Mouse (Mus musculus): Measurements from ENCODE around the gene Olfr1170. TPM values are rescaled to one million over a fixed set of nuclear protein-coding genes. Genes with fewer than 3 reads are reported as not detected.

Olfr1170 gene
- polyA plus RNA-seq (2016; fragmentation: Nextera tagmentation; extraction: Ambion mirVana): not detected in 2 replicates

DNA sequence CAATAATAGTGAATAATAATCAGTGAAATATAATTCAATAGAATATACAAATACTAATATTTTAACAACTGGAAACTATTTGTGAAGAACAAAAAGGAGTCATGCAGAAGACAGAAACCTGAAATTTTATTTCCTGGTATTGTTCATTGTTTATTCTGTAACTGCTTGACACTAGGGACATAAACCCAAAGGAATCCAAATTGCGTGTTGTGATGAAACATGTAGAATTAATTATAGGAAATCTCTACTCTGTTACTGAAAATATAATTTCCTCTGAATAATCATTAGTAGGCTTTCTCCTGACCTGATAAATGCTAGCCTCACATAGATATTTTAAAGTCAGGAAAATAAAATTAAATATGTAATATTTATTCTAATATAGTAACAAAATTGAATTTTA lies at the start of gene Olfr1170:
Olfr1170 (minus strand) TSS at position 101 of the 400 bp plus-strand sequence.
- Histone ChIP-seq H3K4me3 (no peak within 1 kb of the TSS), H3K36me3 (no peaks in the 10 kb centered on the region), H3K4me2 (no peak within 1 kb of the TSS), H3K4me1 (replicated peaks) (no peaks in the 10 kb centered on the region), H3K27ac (ENCODE audit: poor library complexity, severe bottlenecking) (no peak within 1 kb of the TSS), H3K27me3 (replicated peaks) (no peaks in the 10 kb centered on the region), H3K9me3 (replicated peaks) (no peaks in the 10 kb centered on the region), H3K9ac (no peak within 1 kb of the TSS)
- ATAC-seq (ENCODE audit: insufficient number of reproducible peaks, low FRiP score): no peak
- 78% methylated on average over 1 of the region's 1 CpGs for WGBS

DNA sequence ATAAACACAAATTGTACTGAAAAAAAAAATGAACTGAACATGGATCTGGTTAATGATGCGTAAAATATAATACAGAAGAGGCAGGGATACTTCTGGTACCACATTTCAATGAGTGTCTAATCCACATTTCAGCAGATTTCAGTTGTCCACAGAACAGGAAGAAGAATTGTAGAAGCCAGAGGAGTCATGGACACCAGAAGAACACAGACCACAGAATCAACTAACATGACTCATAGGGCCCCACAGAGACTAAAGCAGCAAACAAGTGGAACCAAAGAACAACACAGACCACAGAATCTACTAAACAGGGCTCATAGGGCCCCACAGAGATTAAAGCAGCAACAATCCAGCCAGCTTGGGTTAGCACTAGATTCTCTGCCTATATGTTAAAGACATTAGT lies 7.3 kb downstream of the Olfr1170 start:
- H3K9ac ChIP-seq: no peak overlapping the region
- no peak overlapping the region for H3K4me3 ChIP-seq
- no peaks in the 10 kb centered on the region for H3K4me1 ChIP-seq (replicated peaks)
- no peak overlapping the region for H3K4me2 ChIP-seq
- ATAC-seq (ENCODE audit: insufficient number of reproducible peaks, low FRiP score): no peak
- no peaks in the 10 kb centered on the region for H3K27me3 ChIP-seq (replicated peaks)
- no peak overlapping the region for H3K27ac ChIP-seq (ENCODE audit: poor library complexity, severe bottlenecking)
- H3K36me3 ChIP-seq: no peaks in the 10 kb centered on the region
- H3K9me3 ChIP-seq (replicated peaks): no peaks in the 10 kb centered on the region
- 81% methylated on average over 1 of the region's 1 CpGs for WGBS

DNA sequence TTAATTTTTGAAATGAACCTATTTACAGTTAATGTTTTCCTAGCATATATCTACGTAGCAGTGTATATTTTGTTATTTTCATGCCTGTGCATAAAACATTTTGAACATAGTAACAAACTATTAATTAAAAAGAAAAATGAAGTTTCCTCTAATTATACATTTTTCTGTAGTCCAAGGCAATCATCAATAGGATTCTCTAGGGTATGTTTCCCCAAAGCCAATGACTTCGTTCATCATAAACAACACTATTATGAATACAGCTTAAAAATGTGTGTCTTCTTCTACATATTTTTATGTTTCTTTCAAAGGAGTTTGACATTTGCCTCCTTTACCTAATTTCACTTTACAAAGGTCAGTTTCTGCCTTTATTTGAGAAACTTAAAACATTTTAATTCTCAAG lies 46.6 kb downstream of the Olfr1170 start, which contains the start of gene Olfr1168:
Olfr1168 (plus strand) TSS at position 301 of the 400 bp plus-strand sequence.
- Histone ChIP-seq H3K27me3 (replicated peaks) (no peaks in the 10 kb centered on the region), H3K4me1 (replicated peaks) (no peaks in the 10 kb centered on the region), H3K27ac (ENCODE audit: poor library complexity, severe bottlenecking) (no peak within 1 kb of the TSS), H3K4me2 (no peak within 1 kb of the TSS), H3K36me3 (no peaks in the 10 kb centered on the region), H3K4me3 (no peak within 1 kb of the TSS), H3K9ac (no peak within 1 kb of the TSS), H3K9me3 (replicated peaks) (no peaks in the 10 kb centered on the region)
- ATAC-seq (ENCODE audit: insufficient number of reproducible peaks, low FRiP score): no peak
- WGBS: 73% methylated on average over 2 of the region's 2 CpGs

Other genes starting within 250 kb of the Olfr1170 start
- not detected in 2 replicates for gene Olfr1158, start 238.2 kb downstream of the Olfr1170 start, polyA plus RNA-seq (2016; fragmentation: Nextera tagmentation; extraction: Ambion mirVana)
- not detected in 2 replicates for gene Olfr1160, start 220.1 kb downstream of the Olfr1170 start, polyA plus RNA-seq (2016; fragmentation: Nextera tagmentation; extraction: Ambion mirVana)
- gene Olfr1161, start 205.6 kb downstream of the Olfr1170 start, polyA plus RNA-seq (2016; fragmentation: Nextera tagmentation; extraction: Ambion mirVana): not detected in 2 replicates
- gene Olfr73, start 190.6 kb downstream of the Olfr1170 start, polyA plus RNA-seq (2016; fragmentation: Nextera tagmentation; extraction: Ambion mirVana): not detected in 2 replicates
- not detected in 2 replicates for gene Olfr1162, start 177.2 kb downstream of the Olfr1170 start, polyA plus RNA-seq (2016; fragmentation: Nextera tagmentation; extraction: Ambion mirVana)
- not detected in 2 replicates for gene Olfr1163, start 156.5 kb downstream of the Olfr1170 start, polyA plus RNA-seq (2016; fragmentation: Nextera tagmentation; extraction: Ambion mirVana)
- gene Olfr1164, start 134.4 kb downstream of the Olfr1170 start, polyA plus RNA-seq (2016; fragmentation: Nextera tagmentation; extraction: Ambion mirVana): not detected in 2 replicates
- gene Olfr1166, start 100.1 kb downstream of the Olfr1170 start, polyA plus RNA-seq (2016; fragmentation: Nextera tagmentation; extraction: Ambion mirVana): not detected in 2 replicates
- not detected in 2 replicates for gene Olfr1167, start 73.1 kb downstream of the Olfr1170 start, polyA plus RNA-seq (2016; fragmentation: Nextera tagmentation; extraction: Ambion mirVana)
- gene Olfr1168, start 46.5 kb downstream of the Olfr1170 start, polyA plus RNA-seq (2016; fragmentation: Nextera tagmentation; extraction: Ambion mirVana): not detected in 2 replicates
- gene Olfr1173, start 51.5 kb upstream of the Olfr1170 start, polyA plus RNA-seq (2016; fragmentation: Nextera tagmentation; extraction: Ambion mirVana): not detected in 2 replicates
- gene Olfr1174-ps, start 86.8 kb upstream of the Olfr1170 start, polyA plus RNA-seq (2016; fragmentation: Nextera tagmentation; extraction: Ambion mirVana): not detected in 2 replicates
- gene Olfr1175-ps, start 98.9 kb upstream of the Olfr1170 start, polyA plus RNA-seq (2016; fragmentation: Nextera tagmentation; extraction: Ambion mirVana): not detected in 2 replicates
- gene Olfr1176, start 108.4 kb upstream of the Olfr1170 start, polyA plus RNA-seq (2016; fragmentation: Nextera tagmentation; extraction: Ambion mirVana): not detected in 2 replicates
- gene Olfr1177-ps, start 118.2 kb upstream of the Olfr1170 start, polyA plus RNA-seq (2016; fragmentation: Nextera tagmentation; extraction: Ambion mirVana): not detected in 2 replicates
- gene Olfr1178, start 158.7 kb upstream of the Olfr1170 start, polyA plus RNA-seq (2016; fragmentation: Nextera tagmentation; extraction: Ambion mirVana): not detected in 2 replicates
- not detected in 2 replicates for gene Olfr1179, start 178.1 kb upstream of the Olfr1170 start, polyA plus RNA-seq (2016; fragmentation: Nextera tagmentation; extraction: Ambion mirVana)
- gene Olfr1180, start 190.8 kb upstream of the Olfr1170 start, polyA plus RNA-seq (2016; fragmentation: Nextera tagmentation; extraction: Ambion mirVana): not detected in 2 replicates
- gene Olfr1181, start 197.8 kb upstream of the Olfr1170 start, polyA plus RNA-seq (2016; fragmentation: Nextera tagmentation; extraction: Ambion mirVana): not detected in 2 replicates
- gene Gm13757, start 220.8 kb upstream of the Olfr1170 start, polyA plus RNA-seq (2016; fragmentation: Nextera tagmentation; extraction: Ambion mirVana): not detected in 2 replicates
- gene Olfr1183, start 226.5 kb upstream of the Olfr1170 start, polyA plus RNA-seq (2016; fragmentation: Nextera tagmentation; extraction: Ambion mirVana): not detected in 2 replicates

Measured in heart, embryonic 12.5 days (tissue).